Mouse (Mus musculus) central nervous system, embryonic 11.5 days (tissue): ENCODE data around the gene Ppp2r1a. TPM values are rescaled to one million over a fixed set of nuclear protein-coding genes. Genes with fewer than 3 reads are reported as not detected.

ENCODE experiments used
- polyA plus RNA-seq: library from polyadenylated mRNA; depleted of rRNA; stranded (reverse); fragments of >200 nt; gene quantifications from 2 replicates; pipeline ENCODE4 v1.2.3, GENCODE M21; 2012; rRNA removed

The Ppp2r1a gene
- polyA plus RNA-seq, result 242 and 289 TPM in 2 replicates

DNA sequence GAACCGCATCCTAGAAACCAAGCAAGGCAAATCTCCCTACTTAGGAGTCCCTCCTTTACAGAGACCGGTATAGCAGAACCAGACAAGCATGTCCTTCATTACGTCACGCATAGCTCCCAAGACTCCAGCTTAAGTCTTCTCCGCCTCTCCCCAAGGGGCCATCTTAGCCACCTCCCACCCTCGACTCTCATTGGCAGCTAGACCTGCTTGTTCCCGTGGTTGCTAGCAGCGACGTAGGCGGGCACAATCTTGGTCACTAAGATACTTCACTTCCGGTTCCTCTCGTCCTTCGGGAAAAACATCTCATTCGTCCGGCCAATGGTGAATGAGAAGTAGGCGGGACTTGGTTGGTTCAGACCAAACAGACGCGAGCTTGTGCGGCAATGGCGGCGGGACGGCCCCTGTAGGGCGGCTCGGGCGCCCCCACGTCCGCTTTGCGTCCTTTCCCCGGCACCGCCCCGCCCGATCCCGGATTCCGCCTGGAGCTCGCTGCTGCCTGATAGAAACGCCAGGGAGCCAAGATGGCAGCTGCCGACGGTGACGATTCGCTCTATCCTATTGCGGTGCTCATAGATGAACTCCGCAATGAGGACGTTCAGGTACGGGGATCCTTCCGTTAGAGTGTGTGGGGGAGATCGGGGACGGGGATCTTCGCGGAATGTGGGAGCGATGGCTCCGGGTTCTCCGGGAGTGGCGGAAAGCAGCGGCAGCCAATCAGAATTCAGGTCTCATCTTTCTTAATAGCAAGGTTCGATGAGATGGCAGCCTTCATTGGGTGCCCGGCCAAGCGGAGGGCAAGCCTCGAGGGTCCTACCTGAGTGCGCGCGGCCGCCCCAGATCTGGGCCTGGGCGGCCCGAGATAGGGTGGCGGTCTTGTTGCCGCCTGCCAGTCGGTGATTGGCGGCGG lies at the start of gene Ppp2r1a:
Gene Ppp2r1a (plus strand): TSS at position 327 of the 907 bp plus-strand sequence.

GRCm38 (mm10) chr17:20904991-20905390 lies 40.1 kb upstream of the Ppp2r1a start, which contains the start of gene Vmn1r231:
Gene Vmn1r231 (minus strand): TSS chr17:20905091.

DNA sequence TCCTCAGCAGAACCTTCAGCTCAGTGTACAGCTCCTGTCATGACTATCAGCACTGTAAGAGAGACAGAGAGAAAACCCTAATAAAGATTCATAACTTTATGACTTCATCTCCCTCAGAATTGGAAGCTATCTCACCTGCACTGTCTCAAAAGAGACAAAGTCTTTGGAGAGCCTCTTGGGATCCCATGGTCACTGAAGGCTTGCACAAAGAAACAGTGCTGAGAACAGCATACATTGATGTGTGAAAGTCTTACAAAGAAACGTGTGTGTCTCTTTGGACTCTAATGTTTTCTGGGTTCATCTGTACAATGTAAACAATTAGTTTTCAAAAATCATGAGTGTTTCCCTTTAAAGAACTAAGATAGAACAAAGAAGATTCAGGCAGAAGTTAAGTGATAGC lies 25.5 kb upstream of the Ppp2r1a start, which contains the start of gene Vmn1r232:
Gene Vmn1r232 (minus strand): TSS at position 101 of the 400 bp plus-strand sequence.

DNA sequence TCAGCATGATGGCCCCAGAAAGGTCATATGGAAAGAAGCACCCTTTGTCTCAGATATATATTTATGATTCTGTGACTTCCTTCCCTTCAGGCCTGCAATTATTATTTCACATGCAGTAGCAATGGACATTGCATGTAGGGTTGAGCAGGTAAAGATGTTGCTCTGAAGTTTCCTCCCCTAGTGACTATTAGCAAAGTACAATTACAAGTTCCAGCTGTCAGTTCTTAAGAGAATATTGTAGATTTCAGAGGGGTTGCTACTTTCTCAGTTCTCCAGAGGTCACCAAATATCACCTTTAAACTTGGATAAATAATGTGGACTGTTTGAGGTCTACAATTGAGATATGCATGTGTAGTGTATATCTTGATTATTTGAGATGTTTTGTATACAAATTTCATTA lies 51.3 kb downstream of the Ppp2r1a start, which contains the start of gene Vmn1r233:
Gene Vmn1r233 (minus strand): TSS at position 101 of the 400 bp plus-strand sequence.

DNA sequence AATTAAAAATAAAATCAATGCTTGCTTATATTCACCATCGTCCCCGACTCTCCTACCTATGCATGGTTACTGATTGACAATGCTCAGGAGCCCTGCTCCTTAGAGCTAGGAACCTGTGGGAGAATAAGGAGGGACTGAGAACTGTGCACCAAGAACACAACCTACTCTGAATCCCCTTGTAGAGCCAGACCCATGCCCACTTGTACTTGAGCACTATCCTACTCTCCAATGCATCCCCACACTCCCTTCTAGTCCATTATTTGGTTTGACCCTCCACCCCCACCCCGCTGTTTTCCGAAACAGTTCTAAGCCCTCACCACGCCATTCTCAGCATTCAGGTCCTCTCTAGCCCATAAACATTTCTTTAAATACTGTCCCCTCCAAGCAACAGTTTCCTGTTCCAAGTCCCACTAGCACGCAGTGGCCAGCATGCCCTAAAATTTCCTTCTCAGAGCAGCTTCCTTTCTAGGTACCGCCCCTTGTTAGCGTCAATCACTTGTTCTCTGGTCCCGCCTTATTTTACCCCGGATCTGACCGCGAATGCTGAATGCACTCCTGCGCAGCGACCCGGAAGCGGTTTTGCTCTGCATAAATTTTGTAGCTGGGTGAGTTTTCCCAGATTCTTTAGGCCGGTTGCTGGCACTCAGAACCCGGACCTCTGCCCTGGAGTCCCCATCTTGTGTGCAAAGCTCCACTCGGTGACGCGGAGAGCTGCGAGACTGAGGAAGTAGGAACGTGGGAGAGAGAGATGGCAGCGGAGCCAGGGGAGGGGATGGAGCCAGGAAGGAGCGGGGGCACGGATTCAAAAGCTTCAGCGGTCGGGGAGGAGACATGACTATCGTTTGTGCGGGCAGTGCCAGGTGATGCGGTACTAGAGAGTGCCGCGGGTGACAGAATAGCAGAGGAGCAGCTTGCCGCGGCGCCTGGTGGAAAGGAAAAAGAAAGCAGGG lies 63.5 kb downstream of the Ppp2r1a start, which contains the start of gene Zfp160:
Gene Zfp160 (plus strand): TSS at position 522 of the 950 bp plus-strand sequence.

Other genes starting within 250 kb of the Ppp2r1a start
- not detected in 2 replicates for gene Vmn1r227, start 215.5 kb upstream of the Ppp2r1a start, polyA plus RNA-seq
- not detected in 2 replicates for gene Vmn1r228, start 159.2 kb upstream of the Ppp2r1a start, polyA plus RNA-seq
- gene Vmn1r229, start 133.8 kb upstream of the Ppp2r1a start, polyA plus RNA-seq, result not detected in 2 replicates
- gene Vmn1r230, start 104.9 kb upstream of the Ppp2r1a start, polyA plus RNA-seq, result not detected in 2 replicates
- not detected in 2 replicates for gene Vmn1r231, start 40.2 kb upstream of the Ppp2r1a start, polyA plus RNA-seq
- gene Vmn1r232, start 25.6 kb upstream of the Ppp2r1a start, polyA plus RNA-seq, result not detected in 2 replicates
- gene Vmn1r233, start 51.2 kb downstream of the Ppp2r1a start, polyA plus RNA-seq, result not detected in 2 replicates
- gene Zfp160, start 63.6 kb downstream of the Ppp2r1a start, polyA plus RNA-seq, result 18.8 and 30.2 TPM in 2 replicates